Mouse (Mus musculus): Measurements from ENCODE around the gene Wwox. TPM values are rescaled to one million over a fixed set of nuclear protein-coding genes. Genes with fewer than 3 reads are reported as not detected.

The Wwox gene
- total RNA-seq, 2 experiments from 2014 or later = 7.4 to 8.1 TPM

- DNase-seq = no peak
- intact Hi-C loops (cut with DNase I) = no loop called here
Measured at GRCm38 (mm10) chr8:115350707-115351106, 911.3 kb downstream of the Wwox start.

GRCm38 (mm10) chr8:115357663-115358335 lies 918.3 kb downstream of the Wwox start:
- DNase-seq = peak in 1 of 2 experiments; percentile 21
- intact Hi-C loops (cut with DNase I) = no loop called here

GRCm38 (mm10) chr8:115358481-115358880 lies 919.0 kb downstream of the Wwox start:
- DNase-seq = no peak
- intact Hi-C loops (cut with DNase I) = no loop called here

GRCm38 (mm10) chr8:115359701-115360100 lies 920.2 kb downstream of the Wwox start:
- no peak for DNase-seq
- intact Hi-C loops (cut with DNase I) = no loop called here

- DNase-seq = no peak
- intact Hi-C loops (cut with DNase I) = no loop called here
Measured at GRCm38 (mm10) chr8:115362518-115362917, 923.1 kb downstream of the Wwox start.

- no peak for DNase-seq
- intact Hi-C loops (cut with DNase I) = loop anchor here (10.0 kb wide), 1 partner anchor 840 kb away; no protein-coding TSS in a partner anchor
Measured at GRCm38 (mm10) chr8:115374957-115375356, 935.5 kb downstream of the Wwox start.

GRCm38 (mm10) chr8:115375361-115376047 lies 936.0 kb downstream of the Wwox start:
- intact Hi-C loops (cut with DNase I) = loop anchor here (10.0 kb wide), 1 partner anchor 841 kb away; no protein-coding TSS in a partner anchor
- peak; percentile 57 to 64 for DNase-seq

- peak in 1 of 2 experiments; percentile 5 for DNase-seq
- intact Hi-C loops (cut with DNase I) = loop anchor here (10.0 kb wide), 1 partner anchor 843 kb away; no protein-coding TSS in a partner anchor
Measured at GRCm38 (mm10) chr8:115377321-115377720, 937.9 kb downstream of the Wwox start.

- DNase-seq = no peak
- intact Hi-C loops (cut with DNase I) = no loop called here
Measured at GRCm38 (mm10) chr8:115380017-115380416, 940.6 kb downstream of the Wwox start.

GRCm38 (mm10) chr8:115390921-115391504 lies 951.6 kb downstream of the Wwox start:
- no peak for DNase-seq
- intact Hi-C loops (cut with DNase I) = loop anchor here (10.0 kb wide), 1 partner anchor 616 kb away; no protein-coding TSS in a partner anchor

- peak in 1 of 2 experiments; percentile 6 for DNase-seq
- intact Hi-C loops (cut with DNase I) = loop anchor here (10.0 kb wide), 1 partner anchor 621 kb away; no protein-coding TSS in a partner anchor
Measured at GRCm38 (mm10) chr8:115395840-115396239, 956.4 kb downstream of the Wwox start.

GRCm38 (mm10) chr8:115397981-115398380 lies 958.5 kb downstream of the Wwox start:
- DNase-seq = no peak
- intact Hi-C loops (cut with DNase I) = loop anchor here (10.0 kb wide), 1 partner anchor 623 kb away; no protein-coding TSS in a partner anchor

- intact Hi-C loops (cut with DNase I) = no loop called here
- no peak for DNase-seq
Measured at GRCm38 (mm10) chr8:115400013-115400720, 960.7 kb downstream of the Wwox start.

Other genes with a start within 250 kb of the Wwox start
- gene Vat1l, start 234.0 kb upstream of the Wwox start, total RNA-seq (2021) = under 1 TPM; 0.22 to 0.84 TPM
- not detected for gene Clec3a, start 21.6 kb upstream of the Wwox start, total RNA-seq (2021)

Data from heart, postnatal 10 days (tissue).